Mouse (Mus musculus) adrenal gland, adult 8-10 months (tissue): ENCODE measurements around the gene Lmod3. TPM values are rescaled to one million over a fixed set of nuclear protein-coding genes. Genes with fewer than 3 reads are reported as not detected.

Source experiments
- DNase-seq: peaks from one replicate; pipeline ENCODE4 v3.0.0; 2022
- total RNA-seq, 4 experiments: library from RNA; stranded (reverse); gene quantifications; 2 replicates each; pipeline ENCODE4 v1.2.4; 2022

Lmod3 gene
- total RNA-seq, 4 experiments from 2014 or later: 0.15 to 0.16 TPM; not detected in 2

GRCm38 (mm10) chr6:97224505-97224904, 28.1 kb downstream of the Lmod3 start:
- DNase-seq: no peak

DNA sequence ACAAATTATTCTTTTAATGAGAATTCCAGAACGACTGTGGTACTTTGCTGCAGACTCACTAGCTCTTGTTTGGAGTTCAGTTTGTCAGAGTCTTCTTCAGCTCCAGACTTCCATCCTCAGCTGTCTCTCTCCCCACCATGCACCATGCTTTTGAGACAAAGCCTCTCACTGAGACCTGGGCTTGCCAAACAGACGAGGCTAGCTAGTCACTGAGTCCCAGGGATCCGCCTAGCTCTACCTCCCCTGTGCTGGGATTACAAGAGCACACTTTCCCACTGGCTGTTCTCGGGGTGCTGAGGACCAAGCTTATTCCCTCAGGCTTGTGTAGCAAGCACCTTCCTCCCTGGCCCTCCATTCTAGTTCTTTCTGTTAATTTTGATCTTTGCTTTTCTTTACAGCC, 29.0 kb downstream of the Lmod3 start:
- no peak for DNase-seq

DNA sequence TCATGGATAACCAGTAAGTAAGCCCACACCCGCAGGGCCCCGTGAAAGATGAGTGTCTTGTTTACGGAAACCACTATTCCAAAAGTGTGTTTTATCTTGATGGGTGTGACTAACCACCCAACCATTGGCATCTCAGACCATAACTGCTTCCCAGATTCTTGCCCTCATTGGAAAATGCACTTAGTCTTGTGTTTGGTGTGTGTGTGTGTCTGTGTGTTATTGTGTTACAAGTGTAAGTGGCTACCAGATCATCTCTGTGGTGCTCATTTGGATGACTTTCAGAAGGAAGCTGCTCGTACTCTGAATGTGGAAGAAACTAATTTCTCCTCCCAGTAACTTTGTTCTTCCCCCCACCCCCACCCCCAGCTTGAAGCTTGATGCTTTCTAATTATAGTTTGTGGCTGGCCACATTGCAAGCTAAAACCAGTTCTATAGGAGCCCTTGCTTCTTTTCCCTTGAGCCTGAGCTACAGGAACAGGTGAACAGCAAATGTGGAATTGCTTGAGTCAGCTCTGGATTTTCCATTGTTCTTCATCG, 29.6 kb downstream of the Lmod3 start:
- DNase-seq: no peak

DNA sequence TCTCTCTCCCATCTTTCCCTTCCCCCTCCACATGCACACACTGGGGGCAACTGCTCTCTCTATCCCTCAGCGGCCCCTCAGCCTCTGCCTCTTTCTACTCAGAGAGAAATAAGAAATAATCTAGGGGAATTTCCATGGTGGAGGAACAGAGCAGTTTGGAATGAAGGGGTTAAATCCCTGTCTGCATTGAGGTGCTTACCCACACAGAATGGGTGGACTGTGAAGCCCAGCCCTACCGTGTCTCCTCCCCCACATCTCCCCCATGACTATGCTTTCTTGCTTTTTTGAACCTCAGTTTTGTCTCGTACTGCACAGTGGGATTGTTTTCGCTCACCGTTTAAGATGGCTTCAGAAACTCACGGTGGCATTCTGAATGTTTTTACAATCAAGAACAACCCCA, 30.2 kb downstream of the Lmod3 start:
- no peak for DNase-seq

DNA sequence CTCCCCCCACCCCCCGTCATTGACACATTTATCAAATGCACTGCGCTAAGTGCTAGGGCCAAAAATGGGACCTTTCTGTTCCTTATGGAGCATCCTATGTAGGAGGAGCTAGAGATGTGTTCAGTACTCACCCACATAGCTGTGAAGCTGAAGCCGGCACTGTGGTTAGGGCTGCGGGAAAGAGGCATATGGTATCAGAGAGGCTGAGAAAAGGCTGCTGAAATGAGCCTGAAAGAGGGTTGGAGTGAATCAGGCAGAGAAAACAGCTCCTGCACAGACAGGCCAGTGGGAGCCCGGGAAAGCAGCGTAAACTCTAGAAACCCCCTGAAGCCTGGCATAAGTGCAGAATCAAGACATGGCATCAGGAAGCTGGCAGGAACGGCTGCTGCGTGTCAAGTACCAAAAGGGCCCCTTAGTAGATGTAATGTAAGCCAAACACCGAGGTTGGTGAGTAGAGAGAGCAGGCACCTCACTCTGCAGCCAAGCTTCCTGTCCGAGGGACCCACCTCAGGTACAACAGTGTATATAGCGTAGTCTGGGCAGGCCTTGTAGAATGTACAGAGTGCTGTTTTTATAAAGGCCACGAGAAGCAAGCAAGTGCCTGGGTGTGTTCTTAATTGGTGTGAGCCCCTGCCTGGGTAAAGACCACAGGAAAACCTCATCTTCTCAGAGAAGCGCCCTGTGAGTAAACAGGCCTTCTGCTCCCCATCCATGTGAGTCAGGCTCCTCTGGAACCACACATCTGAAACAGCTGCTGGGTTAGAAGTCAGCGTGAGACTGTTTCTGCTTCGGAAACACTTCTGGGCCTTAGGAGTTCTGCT, 31.1 kb downstream of the Lmod3 start:
- no peak for DNase-seq

DNA sequence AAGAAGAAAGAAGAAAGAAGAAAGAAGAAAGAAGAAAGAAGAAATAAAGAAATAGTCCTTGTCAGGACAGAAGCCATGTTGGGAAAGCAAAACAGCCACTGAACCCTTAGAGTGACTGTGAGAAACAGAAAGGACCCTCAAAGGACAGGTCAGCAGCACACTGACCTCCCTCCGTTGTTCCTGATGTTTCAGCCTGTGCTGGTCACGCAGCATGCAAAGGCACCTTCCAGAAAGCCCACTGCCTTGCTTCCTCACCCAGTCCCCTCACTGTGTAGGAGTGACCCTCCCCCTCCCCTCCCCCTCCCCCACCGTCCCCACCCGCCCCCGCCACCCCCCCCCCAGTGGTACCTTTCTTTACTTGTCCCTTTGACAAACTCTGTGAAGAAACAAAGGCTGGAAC, 31.9 kb downstream of the Lmod3 start:
- DNase-seq: no peak

DNA sequence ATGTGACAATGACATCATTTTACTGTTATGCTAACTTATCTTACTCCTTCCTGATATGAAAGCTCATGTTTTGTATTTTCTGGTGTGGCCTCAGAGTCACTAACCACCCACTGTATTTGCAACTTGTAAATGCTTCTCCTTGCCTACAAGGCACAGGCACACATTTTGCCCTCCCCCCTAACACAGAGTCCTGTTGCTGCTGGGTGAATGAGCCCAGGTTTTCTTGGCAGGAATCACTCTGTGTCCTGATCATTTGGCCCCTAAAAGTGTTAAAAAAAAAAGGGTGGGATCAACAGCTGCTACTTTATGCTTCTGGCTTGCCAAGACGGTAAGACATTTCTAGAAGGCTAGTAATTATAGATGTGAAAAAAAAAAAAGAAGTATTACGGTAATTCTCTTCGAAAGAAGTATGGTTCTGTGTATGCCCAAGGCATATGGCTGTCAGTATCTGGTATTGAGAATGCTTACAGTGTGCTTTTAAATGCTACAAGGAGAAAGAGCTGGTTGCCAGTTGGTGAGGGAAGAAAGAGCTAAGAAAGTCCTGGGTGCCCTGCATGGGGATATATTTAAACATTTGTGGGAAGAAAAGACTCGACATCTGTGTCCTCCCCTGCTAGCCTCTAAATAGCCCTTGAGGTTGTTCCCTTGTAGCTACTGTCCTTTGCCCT, 36.3 kb downstream of the Lmod3 start:
- DNase-seq: no peak

- DNase-seq: peak; percentile 68
These were observed 40.6 kb downstream of the Lmod3 start for GRCm38 (mm10) chr6:97211981-97212380.

GRCm38 (mm10) chr6:97210962-97211601, 41.5 kb downstream of the Lmod3 start:
- DNase-seq: no peak

GRCm38 (mm10) chr6:97210191-97210961, 42.2 kb downstream of the Lmod3 start, which contains the start of gene Arl6ip5:
Arl6ip5 (plus strand) TSS chr6:97210689.
- peak; percentile 87 for DNase-seq

DNA sequence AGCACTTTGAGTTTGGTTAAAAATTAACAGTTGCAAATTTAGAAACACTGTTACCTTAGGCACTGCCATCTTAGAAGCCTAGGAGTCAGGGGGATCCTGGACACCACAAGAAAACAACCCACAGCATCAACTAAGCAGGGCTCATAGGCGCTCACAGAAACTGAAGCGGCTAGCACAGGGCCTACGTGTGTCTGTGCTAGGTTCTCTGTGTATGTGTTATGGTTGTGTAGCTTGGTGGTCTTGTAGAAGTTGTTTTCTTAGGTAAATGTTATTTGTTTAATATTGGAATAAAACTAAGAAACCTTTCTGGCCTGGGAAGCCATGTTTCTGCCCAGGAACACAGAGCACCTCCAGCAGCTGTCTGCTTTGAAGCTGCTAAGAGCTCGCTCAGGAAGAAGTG, 42.8 kb downstream of the Lmod3 start:
- DNase-seq: no peak

DNA sequence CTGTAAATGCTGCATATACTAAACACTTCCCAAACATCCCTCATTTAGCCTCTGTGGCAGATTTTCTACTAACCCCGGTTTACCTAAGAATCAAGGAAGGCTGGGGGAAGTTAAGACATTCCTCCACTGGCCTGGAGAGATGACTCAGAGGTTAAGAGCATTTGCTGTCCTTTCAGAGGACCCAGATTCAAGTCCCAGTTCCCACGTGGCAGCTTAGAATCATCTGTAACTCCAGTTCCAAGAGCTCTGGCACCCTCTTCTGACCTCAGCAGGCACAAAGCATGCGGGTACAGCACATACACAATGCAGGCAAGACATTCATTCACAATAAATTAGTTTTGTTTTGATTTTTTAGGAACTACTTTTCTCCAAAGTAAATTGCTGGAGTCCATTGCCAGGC, 43.4 kb downstream of the Lmod3 start:
- no peak for DNase-seq

- no peak for DNase-seq
These were observed 44.2 kb downstream of the Lmod3 start for GRCm38 (mm10) chr6:97208406-97208805.

DNA sequence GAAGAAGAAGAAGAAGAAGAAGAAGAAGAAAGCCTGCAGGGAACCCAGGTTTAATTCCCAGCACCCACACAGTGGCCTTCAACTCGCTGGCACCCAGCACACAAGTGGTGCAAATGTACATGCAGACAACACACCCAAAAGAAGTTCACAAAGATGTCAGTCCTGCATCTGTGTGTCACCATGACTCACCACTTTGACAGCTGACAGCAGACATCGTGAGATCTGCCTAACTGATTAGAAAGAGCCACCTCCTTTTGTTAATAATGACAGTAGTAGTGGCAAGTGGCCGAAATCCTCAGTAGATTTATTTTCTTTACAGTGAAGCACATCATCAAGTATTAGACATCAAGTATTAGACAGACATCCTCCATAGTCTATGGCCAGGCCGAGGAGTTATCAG, 45.5 kb downstream of the Lmod3 start:
- DNase-seq: no peak

GRCm38 (mm10) chr6:97205439-97205885, 47.1 kb downstream of the Lmod3 start, which contains the start of gene Uba3:
Uba3 (minus strand) TSS chr6:97205647.
- peak; percentile 99 for DNase-seq

DNA sequence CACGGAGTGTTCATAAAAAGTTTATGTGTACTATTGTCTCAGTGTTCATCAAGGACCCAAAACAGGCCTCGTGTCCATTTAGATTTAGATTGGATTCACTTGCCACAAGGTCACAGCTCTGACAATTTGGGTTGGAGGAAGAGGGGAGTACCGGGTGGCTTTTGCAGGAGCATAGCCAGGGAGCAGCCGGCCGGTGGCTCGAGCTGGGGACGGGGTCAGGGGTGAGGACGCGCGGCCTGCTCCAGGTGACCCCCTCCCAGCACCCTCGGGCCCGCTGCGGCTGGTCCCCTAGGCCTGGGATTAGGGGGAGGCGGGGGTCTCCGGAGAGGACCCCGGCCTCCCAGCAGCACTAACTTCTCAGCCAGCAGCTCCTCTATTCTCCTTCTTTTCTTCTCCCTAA, 47.6 kb downstream of the Lmod3 start:
- peak; percentile 45 for DNase-seq

DNA sequence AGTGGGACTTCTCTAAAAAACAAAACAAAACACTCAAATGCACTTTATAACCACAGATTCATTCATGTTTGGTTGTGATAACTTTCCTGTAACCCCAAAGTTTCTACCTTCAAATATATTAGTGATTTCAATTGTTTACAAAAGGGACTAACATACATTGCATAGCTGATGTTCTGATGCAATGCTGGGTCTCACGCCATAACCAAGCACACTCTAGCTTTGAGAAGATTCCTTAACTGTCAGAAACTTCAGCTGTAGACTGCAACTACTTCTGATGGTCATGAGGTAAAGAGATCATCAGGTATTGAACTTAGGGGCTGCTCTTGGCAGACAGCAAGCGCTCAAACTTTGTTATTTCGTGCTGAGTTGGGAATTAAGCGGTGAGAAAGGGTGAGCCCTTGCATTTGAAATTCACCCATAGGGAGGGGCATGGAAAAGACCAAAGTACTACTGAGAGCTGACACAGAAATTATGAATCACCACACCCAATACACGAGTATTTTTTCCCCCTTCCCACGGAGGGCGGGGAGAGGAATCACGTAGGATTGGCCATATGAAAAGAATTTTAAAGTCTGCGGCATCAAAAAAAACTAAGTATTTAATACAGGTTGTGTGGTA, 48.2 kb downstream of the Lmod3 start:
- no peak for DNase-seq

DNA sequence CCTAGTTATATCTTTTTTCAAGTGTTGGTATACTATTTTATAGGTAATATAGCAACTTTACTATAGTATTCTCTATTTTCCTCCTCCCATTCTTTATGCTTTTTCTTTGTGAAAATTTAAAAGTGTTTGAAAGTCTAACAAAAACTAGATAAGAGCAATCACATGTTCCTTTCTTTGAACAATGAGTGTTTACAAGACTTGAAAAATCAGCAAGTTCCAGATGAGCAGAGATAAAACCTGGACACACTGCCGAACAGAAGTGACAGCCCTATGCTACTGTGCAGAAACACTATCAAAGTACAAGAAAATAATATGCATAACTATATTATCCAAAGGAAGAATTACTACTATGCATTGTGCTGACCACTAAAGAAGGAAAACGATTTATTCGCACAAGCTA, 50.1 kb downstream of the Lmod3 start:
- DNase-seq: no peak

GRCm38 (mm10) chr6:97200437-97200836, 52.1 kb downstream of the Lmod3 start:
- DNase-seq: no peak
